In genomic region chr13:50949545-50950226, GRCm38 (mm10) we compare ENCODE assay signal across 9 mouse cellular contexts.
A peak's percentile ranks its signal among the peaks of the same experiment; 100 is the strongest.
DNase-seq lines count a peak whose midpoint lies in the region; ATAC-seq and TF ChIP-seq lines count a peak whose summit lies in the region.
"Had no signal": no experiment of that assay in that cellular context is flagged by ENCODE, and none has a peak within 500 bp of the region (broad histone marks: within the 10 kb centered on the region; RNA-seq: fewer than 3 reads in every experiment).

No protein-coding gene starts in this region.

- peak; percentile 78 for DNase-seq in 416B (ENCODE audit: low read depth)
- peak; percentile 83 for DNase-seq in adipocyte (ENCODE audit: low spot score)
- DNase-seq in cerebellum, postnatal 4 days (ENCODE audit: low spot score in 2 of 2) = peak; percentile 67 to 84
- peak; percentile 58 for DNase-seq in gastrocnemius, postnatal 14 days
- peak; percentile 45 for DNase-seq in liver, adult 2 months (ENCODE audit: extremely low read depth, low read depth, low spot score)
- peak; percentile 79 for DNase-seq in stomach, postnatal 0 days (ENCODE audit: low spot score)

- 40% methylated on average over 6 of the region's 6 CpGs for WGBS in kidney, embryonic 16.5 days
- 29% methylated on average over 6 of the region's 6 CpGs for WGBS in liver, adult 2 months
- 41% methylated on average over 6 of the region's 6 CpGs for WGBS in neural tube, embryonic 13.5 days
- 31% methylated on average over 6 of the region's 6 CpGs for WGBS in stomach, postnatal 0 days

- no peaks in the 10 kb centered on the region for H3K27me3 ChIP-seq in kidney, embryonic 16.5 days (ENCODE audit: insufficient read depth, low read length)
- no peaks in the 10 kb centered on the region for H3K27me3 ChIP-seq in liver, adult 2 months (ENCODE audit: control insufficient read depth, insufficient read depth, low read length)
- H3K27me3 ChIP-seq in neural tube, embryonic 13.5 days = no peaks in the 10 kb centered on the region
- H3K27me3 ChIP-seq in stomach, postnatal 0 days (ENCODE audit: control insufficient read depth, insufficient read depth, low read length) = no peaks in the 10 kb centered on the region
- H3K27me3 ChIP-seq: embryonic facial prominence, embryonic 12.5 days had no signal

- H3K4me3 ChIP-seq in kidney, embryonic 16.5 days (ENCODE audit: low read length) = no peak overlapping the region
- no peak overlapping the region for H3K4me3 ChIP-seq in liver, adult 2 months (ENCODE audit: insufficient read depth, low read depth, low read length)
- no peak overlapping the region for H3K4me3 ChIP-seq in neural tube, embryonic 13.5 days
- H3K4me3 ChIP-seq in stomach, postnatal 0 days (ENCODE audit: low read depth, low read length) = no peak overlapping the region
- H3K4me3 ChIP-seq: embryonic facial prominence, embryonic 12.5 days had no signal

- no peak overlapping the region for H3K9ac ChIP-seq in kidney, embryonic 16.5 days (replicated peaks; ENCODE audit: low read length)
- no peak overlapping the region for H3K9ac ChIP-seq in liver, adult 2 months (ENCODE audit: low read depth, low read length)
- no peak overlapping the region for H3K9ac ChIP-seq in neural tube, embryonic 13.5 days
- H3K9ac ChIP-seq in stomach, postnatal 0 days (ENCODE audit: low read length) = no peak overlapping the region
- H3K9ac ChIP-seq: embryonic facial prominence, embryonic 12.5 days had no signal

- H3K9me3 ChIP-seq in kidney, embryonic 16.5 days (ENCODE audit: low read length) = no peaks in the 10 kb centered on the region
- no peaks in the 10 kb centered on the region for H3K9me3 ChIP-seq in neural tube, embryonic 13.5 days
- no peaks in the 10 kb centered on the region for H3K9me3 ChIP-seq in stomach, postnatal 0 days (ENCODE audit: control insufficient read depth, low read length)
- H3K9me3 ChIP-seq: embryonic facial prominence, embryonic 12.5 days had no signal

- no peaks in the 10 kb centered on the region for H3K79me2 ChIP-seq in liver, adult 2 months (ENCODE audit: control insufficient read depth, insufficient read depth, low read length)

- no peak for TF ChIP-seq EP300 in stomach, postnatal 0 days (optimal IDR thresholded peaks at IDR 0.05)

- no peak overlapping the region for H3K4me2 ChIP-seq in kidney, embryonic 16.5 days (replicated peaks; ENCODE audit: low read depth, low read length)
- no peak overlapping the region for H3K4me2 ChIP-seq in neural tube, embryonic 13.5 days
- H3K4me2 ChIP-seq in stomach, postnatal 0 days (replicated peaks; ENCODE audit: low read depth) = no peak overlapping the region
- H3K4me2 ChIP-seq: embryonic facial prominence, embryonic 12.5 days had no signal

- TF ChIP-seq CTCF in liver, adult 2 months (IDR thresholded peaks at IDR 0.05; ENCODE audit: low read depth, low read length) = peak; percentile 46
- peak; percentile 97 for TF ChIP-seq CTCF in stomach, postnatal 0 days (IDR thresholded peaks at IDR 0.05; ENCODE audit: low read depth)

- TF ChIP-seq POLR2A in liver, adult 2 months (IDR thresholded peaks at IDR 0.05; ENCODE audit: extremely low read depth, insufficient read depth, low read length) = no peak

- ATAC-seq in kidney, embryonic 16.5 days (ENCODE audit: low FRiP score, low TSS enrichment) = 0 out of 2 replicates have a peak, but pooled peaks have one; percentile 39
- peak; percentile 79 for ATAC-seq in neural tube, embryonic 13.5 days (ENCODE audit: low read depth)
- peak; percentile 45 for ATAC-seq in stomach, postnatal 0 days (ENCODE audit: low FRiP score, low TSS enrichment)

- H3K36me3 ChIP-seq in kidney, embryonic 16.5 days (ENCODE audit: insufficient read depth, low read length) = no peaks in the 10 kb centered on the region
- no peaks in the 10 kb centered on the region for H3K36me3 ChIP-seq in liver, adult 2 months (ENCODE audit: control insufficient read depth, insufficient read depth, low read length)
- H3K36me3 ChIP-seq in neural tube, embryonic 13.5 days = no peaks in the 10 kb centered on the region
- H3K36me3 ChIP-seq in stomach, postnatal 0 days (ENCODE audit: control insufficient read depth, insufficient read depth, low read length) = no peaks in the 10 kb centered on the region
- H3K36me3 ChIP-seq: embryonic facial prominence, embryonic 12.5 days had no signal

- intact Hi-C loops in gastrocnemius, postnatal 14 days (cut with DNase I; ENCODE audit: low total_unique reads) = loop anchor here (5.0 kb wide), 1 partner anchor 473 kb away; no protein-coding TSS in a partner anchor

- H3K27ac ChIP-seq in kidney, embryonic 16.5 days (ENCODE audit: low read length) = no peak overlapping the region
- H3K27ac ChIP-seq in liver, adult 2 months (replicated peaks; ENCODE audit: insufficient read depth, low read depth, low read length) = no peak overlapping the region
- H3K27ac ChIP-seq in neural tube, embryonic 13.5 days (replicated peaks) = no peak overlapping the region
- H3K27ac ChIP-seq in stomach, postnatal 0 days (replicated peaks) = no peak overlapping the region
- H3K27ac ChIP-seq: embryonic facial prominence, embryonic 12.5 days had no signal

- no peaks in the 10 kb centered on the region for H3K4me1 ChIP-seq in kidney, embryonic 16.5 days (ENCODE audit: insufficient read depth, low read length)
- no peaks in the 10 kb centered on the region for H3K4me1 ChIP-seq in liver, adult 2 months (ENCODE audit: control insufficient read depth, insufficient read depth, low read length)
- no peaks in the 10 kb centered on the region for H3K4me1 ChIP-seq in neural tube, embryonic 13.5 days (replicated peaks)
- no peaks in the 10 kb centered on the region for H3K4me1 ChIP-seq in stomach, postnatal 0 days (replicated peaks; ENCODE audit: control insufficient read depth, insufficient read depth)
- H3K4me1 ChIP-seq: embryonic facial prominence, embryonic 12.5 days had no signal
